Mouse (Mus musculus): ENCODE measurements around the gene Bdkrb1. TPM values are rescaled to one million over a fixed set of nuclear protein-coding genes. Genes with fewer than 3 reads are reported as not detected.

The Bdkrb1 gene
- not detected for total RNA-seq (2023)

GRCm38 (mm10) chr12:105602581-105603210, at the start of gene Bdkrb1:
Bdkrb1 (plus strand) TSS chr12:105603085.

DNA sequence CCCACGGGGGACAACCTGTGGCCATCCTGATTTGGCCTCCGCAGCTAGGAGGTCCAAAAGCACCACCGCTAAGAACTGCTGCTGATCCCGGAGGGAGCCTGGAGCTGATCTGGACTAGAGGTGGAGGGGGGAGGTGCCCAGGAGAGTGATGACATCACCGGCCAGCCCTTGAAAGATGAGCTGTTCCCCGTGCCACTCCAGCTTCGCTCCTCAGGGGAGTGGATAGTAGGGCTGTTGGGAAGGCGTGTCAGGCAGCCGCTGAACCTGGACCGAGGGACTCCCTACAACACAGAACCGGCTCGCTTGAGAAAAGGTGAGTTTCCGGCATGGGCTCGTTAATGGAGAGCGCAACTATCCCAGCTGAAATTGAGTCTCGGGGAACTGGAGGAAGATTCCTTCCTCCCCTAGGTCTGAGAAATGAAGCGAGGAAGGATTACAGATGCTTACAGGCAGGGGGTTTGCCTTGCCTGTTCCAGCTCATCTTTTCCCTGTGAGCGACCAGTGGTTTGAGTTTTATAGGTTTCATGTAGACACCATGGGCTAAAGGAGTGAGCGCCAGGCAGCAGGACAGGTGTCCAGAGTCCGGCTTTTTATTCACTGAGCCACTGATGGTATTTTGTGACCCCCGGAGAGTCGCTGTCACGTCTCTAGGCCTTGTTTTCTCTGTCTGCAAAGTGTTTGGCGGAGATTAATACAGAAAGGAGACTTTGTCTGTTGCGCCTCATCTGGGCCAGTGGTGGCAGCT, 39.8 kb upstream of the Bdkrb1 start, which contains the start of gene Bdkrb2:
Bdkrb2 (plus strand) TSS at position 291 of the 745 bp plus-strand sequence.

Other genes starting within 250 kb of the Bdkrb1 start
- gene D430019H16Rik, start 149.2 kb upstream of the Bdkrb1 start, total RNA-seq (2023) = under 1 TPM; 0.09 to 0.12 TPM
- not detected for gene Bdkrb2, start 39.9 kb upstream of the Bdkrb1 start, total RNA-seq (2023)
- 10 to 100 TPM; 12.9 to 16.9 TPM for gene Gskip, start 81.7 kb downstream of the Bdkrb1 start, total RNA-seq (2023)
- 10 to 100 TPM; 44.9 to 45.8 TPM for gene Atg2b, start 82.1 kb downstream of the Bdkrb1 start, total RNA-seq (2023)
- gene Ak7, start 102.9 kb downstream of the Bdkrb1 start, total RNA-seq (2023) = under 1 TPM in 1 of 2 experiments, not detected in 1; 0.65 TPM
- gene Papola, start 181.6 kb downstream of the Bdkrb1 start, total RNA-seq (2023) = 100 to 1,000 TPM; 198 to 210 TPM

All from T-cell, adult 66 days (primary cell).